Mouse (Mus musculus) cerebellum, adult 11-12 months (tissue): ENCODE results near the gene A930002H24Rik.
"Not testable (repeated sequence)": the region's sequence is repeated elsewhere in the genome, so short reads cannot be mapped to it uniquely, and the experiment has no call there.

Experiments used
- DNase-seq: peaks from one replicate; pipeline ENCODE4 v3.0.0; 2022

The A930002H24Rik gene

DNA sequence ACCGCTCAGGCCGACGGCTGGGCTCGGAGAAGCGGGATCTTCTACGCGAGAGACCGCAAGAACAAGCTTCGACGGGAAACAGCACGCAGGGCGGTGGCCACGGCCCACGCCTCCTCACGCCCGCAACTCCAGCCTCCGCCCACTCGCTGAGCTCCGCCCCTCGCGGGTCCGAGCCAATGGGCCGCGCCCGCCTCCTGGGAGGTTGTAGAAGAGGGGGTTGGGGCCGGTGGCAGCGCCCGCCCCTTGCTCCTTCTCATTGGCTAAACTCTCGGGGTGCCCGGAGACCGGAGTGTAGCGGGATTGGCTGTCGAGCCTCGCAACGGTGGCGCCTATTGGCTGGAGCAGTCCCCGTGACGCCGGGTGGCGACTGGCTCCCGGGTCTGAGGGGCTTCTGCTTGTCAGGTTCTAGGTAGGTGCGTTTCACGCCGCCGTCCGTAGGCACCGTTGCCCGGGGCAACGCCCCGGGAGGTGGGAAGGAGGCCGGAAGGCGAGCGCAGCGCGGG, at the start of gene A930002H24Rik:
Gene A930002H24Rik (minus strand): TSS at position 145 of the 503 bp plus-strand sequence.
- DNase-seq: peak; percentile 99

DNA sequence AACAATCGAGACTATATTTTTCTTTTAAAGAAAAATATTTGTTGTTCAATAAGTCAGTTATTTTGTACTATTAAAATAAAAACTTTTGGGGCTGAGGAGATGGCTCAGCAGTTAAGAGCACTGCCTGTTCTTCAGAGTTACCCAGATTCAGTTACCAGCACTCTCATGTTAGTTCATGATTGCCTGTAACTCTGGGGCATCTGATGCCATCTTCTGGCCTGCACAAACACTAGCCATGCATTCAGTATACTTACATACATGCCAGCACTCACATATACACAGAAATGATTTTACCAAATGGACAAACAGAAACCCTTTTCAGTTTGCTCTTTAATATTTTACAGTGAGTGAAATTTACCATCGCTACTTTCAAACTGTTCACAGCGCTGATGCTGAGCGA, 45.7 kb upstream of the A930002H24Rik start:
- no peak for DNase-seq

DNA sequence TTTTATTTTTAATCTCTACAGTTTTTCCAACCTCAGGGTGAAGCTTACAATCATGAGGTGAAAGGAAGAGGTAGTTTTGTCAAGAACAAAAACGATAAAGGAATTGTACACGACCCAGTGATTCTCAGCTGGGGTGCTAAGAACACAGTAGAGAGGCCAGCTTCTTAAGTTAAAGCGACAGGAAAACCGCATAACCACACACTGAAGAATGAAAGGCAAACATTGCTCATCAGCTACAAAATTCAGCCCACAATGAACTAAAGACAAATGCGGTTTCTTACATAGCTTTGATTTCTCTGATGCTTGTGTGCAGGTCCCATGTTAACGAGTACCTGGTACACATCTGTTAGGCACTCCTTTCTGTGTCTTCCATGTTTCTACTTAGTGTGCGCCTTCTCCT, 33.5 kb upstream of the A930002H24Rik start:
- DNase-seq: no peak

DNA sequence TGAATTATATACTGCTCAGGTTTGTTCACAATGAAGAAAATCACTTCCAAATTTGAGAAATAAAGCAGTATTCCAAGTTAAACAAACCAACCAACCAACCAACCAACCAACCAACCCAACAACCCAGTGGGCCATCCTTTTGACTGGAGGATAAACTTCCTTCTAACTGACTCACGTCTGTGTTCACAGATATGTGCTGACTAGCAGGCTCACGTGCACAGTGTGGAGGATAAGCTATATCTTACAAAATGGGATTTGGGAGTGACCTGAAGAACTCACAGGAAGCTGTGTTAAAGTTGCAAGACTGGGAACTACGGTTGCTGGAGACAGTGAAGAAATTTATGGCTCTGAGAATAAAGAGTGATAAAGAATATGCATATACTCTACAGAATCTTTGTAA, 32.2 kb upstream of the A930002H24Rik start:
- no peak for DNase-seq

DNA sequence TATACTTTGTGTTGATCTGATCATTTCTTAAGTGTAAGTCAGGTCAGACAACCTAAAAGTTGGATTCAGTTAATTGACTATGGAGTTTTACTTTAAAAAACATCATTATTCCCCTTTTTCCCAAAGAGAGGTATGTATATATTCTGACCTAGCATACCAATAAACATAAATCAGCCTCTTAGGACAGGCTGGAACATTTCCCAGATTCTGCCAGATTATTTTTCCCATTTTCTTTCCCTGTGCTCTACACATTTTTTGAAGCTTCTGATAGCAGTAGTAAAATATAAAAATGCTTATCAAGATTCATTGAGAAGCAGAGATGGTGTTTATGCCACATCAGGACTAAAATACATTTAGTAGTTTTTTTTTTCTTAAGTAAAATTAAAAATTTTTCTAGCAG, 27.0 kb upstream of the A930002H24Rik start:
- DNase-seq: no peak

DNA sequence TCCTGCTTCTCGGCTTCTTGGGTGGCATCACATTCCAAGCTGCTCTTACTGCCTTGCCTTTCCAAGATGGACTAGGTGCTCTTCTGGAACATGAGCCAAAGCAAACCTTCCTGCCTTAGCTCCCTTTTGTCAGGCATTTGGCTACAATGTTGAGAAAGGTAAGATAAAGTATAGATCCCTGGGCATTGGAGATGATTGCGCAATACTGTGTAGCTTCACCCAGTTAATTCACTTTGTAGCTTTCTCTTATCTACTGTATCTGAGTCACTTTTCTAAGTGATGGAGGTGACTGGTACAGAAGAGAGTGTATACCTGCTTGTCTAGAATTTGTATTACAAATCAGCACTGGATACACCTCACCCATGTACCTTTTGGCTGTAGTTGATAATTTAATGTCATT, 23.4 kb upstream of the A930002H24Rik start:
- no peak for DNase-seq

DNA sequence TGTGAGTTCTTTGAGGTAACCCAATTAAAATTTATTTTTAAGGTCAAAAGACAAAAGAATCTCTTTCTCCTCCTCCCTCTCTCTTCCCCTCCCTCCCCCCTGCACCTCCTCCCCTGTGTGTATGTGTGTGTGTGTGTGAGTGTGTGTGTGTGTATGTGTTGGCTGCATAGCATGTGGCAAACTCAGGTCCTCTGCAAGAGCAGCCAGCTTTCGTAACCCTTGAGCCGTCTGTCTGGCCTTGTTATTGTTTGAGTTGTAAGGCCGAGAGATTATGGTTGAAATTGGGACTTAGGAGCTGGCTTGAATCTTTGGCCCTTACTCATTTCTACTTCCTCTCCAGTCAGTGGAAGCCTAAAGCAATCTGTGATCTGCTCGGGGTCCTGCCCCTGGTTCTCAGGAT, 16.4 kb upstream of the A930002H24Rik start:
- DNase-seq: no peak

DNA sequence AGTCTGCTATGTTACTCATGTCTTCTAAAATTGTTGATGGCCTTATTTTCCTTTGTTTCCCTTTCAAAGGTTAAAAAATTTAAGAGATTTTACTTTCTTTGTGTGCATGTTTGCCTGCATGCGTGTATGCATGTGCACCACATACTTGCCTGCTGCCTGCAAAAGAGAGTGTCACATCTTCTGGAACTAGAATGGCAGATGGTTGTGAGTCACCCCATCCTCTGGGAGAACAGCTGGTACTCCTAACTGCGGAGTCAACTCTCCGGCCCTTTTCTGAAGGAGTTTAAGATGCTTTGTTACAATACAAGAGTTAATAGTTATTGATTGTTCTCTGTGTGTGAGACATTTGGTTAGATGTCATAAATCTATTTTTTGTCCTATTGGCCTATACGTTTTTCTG, 15.3 kb upstream of the A930002H24Rik start:
- no peak for DNase-seq

DNA sequence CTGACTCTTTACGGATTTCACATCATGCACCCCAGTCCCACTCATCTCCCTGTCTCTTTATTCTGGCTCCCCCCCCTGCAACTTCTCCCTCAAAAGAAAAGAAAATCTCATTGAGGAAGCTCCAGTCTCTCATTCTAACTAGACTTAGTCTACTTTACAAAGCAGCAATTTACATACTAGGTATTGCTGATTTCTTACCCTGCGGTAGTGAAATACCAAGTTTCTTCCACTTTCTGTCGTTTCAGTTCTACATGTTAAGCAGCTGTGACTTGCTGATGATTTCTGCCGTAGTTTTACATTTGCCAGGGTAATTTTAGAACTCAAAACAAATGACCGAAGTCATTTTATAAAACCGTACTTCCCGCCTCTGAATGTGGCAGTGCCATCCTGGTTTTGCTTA, 8.2 kb upstream of the A930002H24Rik start:
- DNase-seq: no peak

DNA sequence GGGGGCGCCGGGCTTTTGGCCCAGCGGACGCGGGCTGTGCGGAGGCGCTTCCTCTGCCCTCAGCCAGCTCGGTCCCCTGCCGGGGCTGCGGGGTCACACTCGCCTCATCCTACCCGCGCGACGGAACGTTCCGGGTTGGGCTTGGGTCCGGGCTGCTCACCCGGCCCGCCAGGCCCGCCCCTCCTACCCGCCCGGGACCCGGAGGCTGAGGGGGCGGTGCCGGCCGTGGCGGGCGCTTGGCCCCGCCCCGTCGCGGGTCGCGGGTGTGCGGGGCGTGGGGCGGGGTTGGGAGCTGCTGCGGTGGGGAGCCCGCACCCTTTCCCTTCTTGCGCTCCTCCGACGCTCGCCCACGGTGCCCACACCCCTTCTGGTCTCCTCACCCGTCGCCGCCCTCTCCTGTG, 580 bp upstream of the A930002H24Rik start:
- no peak for DNase-seq

DNA sequence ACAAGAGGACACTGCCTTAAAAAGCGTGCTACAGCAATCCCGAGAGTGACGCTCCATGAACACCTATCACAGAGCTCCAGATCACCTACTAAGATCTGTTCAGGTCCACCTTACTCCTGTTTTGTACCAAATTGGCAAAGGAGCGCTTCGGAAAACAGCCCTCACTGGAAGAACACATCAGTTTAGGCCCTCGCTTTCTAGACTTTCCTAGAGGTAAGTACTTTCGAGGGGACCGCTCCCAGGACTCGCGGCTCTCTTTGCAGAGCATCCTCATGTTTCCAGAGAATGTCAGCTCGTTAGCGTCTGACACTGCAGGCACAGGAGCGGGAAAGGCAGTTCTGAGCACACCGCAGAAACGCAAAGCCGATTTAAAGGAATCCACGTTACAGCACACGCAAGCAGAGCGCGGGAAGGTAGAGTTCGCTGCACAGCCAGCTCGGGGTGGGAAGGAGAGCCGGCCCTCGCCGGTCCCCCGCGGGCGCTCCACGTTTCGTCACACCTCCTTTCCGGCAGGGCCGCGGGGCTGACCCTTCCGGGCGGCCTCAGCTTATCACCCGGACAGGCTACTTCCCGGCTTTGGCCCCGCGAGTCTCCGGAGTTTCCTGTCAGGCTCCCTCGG, 470 bp downstream of the A930002H24Rik start, which contains the start of gene Fer:
Gene Fer (plus strand): TSS at position 51 of the 619 bp plus-strand sequence.
- no peak for DNase-seq

DNA sequence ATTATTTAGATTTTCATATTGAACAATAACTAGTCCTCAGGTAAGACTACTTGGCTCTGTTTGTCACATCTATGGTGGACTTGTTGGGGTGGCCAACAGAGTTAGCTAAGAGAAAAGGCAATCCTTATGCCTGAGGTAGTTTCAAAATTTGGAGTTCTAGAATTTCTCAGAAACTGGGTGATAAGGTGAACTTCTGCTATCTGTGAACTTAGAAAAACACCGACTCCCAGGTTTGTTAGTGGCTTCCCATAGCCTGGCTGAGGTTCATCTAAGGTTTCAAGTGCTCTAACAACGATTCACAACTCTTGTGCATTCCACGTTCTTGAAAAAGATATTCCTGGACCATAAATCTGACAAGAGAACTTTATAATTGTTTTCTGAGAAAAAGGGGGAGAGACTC, 1.2 kb downstream of the A930002H24Rik start:
- no peak for DNase-seq

DNA sequence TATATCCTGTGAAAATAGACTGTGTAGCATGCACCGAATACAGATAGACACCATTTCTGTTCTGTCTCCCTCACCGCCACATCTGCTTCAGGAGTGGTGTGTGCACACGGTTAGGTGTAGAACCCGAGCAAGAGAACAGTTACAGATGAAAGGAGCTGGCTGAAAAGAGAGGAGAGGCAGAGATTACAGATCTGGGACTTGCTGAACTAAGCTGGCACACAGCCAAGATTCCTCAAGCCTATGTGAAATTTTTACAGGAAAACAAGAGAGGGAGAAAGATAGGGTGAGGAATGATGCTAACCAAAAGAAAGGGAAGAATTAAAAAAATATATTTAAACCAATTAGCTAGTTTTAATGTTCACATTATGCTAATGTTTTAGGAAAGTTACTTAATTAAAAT, 2.6 kb downstream of the A930002H24Rik start:
- no peak for DNase-seq

DNA sequence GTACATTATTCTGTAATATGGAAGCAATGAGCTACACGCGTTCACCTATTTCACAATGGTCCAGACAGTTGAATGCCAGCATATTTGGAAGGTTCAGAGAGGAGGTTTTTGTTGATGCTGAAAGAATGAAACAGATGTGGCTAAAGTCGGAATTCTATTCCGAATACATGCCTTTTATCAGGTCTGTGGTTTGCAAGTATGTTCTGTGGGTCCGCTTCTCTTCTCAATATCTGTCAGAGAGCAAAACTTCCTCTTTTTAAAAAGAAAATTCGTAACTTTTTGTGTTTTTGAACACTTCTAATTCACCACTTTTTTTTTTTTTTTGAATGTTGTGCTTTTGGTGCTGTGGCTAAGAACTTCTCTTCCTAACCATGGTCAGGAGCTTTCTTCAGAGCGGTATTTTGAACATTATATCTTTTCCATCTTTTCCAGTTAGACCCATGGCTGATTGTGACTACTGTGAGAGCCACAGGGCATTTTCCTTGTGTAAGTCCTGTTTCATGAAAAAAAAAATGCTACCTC, 6.5 kb downstream of the A930002H24Rik start:
- DNase-seq: no peak

DNA sequence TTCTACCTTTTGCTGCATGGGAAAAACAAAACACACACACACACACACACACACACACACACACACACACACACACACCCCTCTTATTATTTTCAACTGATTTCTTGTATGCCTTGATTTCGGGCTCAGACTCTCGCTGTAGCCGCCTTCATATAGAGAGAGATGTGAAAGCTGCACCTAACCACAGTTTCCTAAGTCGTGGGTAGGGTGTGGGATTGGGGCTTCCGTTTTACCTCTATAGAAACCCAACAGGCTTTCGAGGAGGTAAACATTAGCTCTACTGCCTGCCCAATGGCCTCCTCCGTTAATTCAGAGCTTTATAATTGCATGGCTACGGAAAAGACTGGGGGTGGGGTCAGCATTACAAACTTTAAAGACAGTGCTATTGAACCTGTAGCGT, 13.6 kb downstream of the A930002H24Rik start:
- DNase-seq: no peak

DNA sequence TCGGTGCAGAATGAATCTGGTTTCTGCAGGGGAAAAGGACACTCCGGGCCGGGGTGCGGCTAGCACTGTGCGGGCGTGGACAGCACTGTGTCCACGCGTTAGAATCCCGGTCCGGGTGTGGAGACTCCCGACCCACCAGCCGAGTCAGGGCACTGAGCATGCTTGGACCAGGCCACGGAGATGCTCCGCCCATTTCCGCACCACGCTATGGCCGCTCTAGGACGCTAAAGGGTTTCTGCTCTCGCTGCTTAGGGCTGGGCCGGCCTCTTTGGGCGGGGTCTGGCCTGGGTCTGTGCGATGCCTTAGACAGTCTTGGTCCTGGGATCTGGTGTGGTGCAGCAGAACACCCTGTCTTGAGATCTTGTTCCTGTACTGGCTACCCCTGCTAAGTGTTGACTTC, 14.0 kb downstream of the A930002H24Rik start:
- peak; percentile 88 for DNase-seq

DNA sequence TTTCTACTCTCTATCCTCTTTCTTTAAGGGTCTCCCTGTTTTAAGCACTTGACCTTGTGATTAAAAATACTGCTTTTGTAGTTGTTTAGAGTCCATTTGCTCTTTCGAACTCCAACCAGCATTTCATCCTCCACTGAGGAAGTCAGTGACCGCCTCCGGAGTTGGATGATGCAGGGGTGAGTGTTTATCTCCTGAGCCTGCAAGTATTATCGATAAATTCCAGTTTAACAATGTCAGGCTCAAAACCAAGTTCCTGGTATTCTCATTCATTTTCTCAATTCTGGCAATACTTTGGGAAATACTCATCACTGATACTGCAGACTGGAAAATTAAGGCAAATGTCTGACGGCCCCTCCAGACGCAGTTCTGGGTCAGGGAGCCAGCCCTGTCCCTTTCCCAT, 14.4 kb downstream of the A930002H24Rik start:
- DNase-seq: no peak

DNA sequence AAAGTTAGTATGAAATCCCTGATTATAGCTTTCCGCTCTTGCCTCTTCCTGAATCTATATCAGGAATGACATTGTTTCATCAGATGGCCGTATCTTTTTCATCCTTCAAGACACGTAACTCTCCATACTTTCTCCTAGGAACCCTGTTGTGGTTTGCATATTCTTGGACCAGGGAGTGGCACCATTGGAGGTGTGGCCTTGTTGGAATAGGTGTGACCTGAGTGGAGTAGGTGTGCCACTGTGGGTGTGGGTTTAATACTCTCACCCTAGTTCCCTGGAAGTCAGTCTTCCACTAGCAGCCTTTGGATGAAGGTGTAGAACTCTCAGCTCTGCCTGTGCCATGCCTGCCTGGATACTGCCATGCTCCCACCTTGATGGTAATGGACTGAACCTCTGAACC, 17.8 kb downstream of the A930002H24Rik start:
- not testable (repeated sequence) for DNase-seq

DNA sequence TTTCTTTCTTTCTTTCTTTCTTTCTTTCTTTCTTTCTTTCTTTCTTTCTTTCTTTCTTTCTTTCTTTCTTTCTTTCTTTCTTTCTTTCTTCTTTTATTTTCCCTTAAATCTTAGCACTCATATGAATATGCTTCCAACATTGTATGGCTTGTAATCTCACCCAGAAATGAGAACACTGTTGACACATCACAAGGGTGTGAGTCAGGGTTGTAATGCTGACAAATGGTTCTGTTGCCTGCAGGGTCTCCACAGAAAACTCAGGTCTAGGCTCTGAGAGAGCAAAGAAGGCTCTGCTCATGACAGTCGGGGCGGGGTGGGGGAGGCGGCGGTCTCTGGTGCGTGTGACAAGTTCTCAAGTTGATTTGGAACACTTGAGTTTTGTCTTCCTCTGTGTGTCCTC, 18.7 kb downstream of the A930002H24Rik start:
- no peak for DNase-seq

DNA sequence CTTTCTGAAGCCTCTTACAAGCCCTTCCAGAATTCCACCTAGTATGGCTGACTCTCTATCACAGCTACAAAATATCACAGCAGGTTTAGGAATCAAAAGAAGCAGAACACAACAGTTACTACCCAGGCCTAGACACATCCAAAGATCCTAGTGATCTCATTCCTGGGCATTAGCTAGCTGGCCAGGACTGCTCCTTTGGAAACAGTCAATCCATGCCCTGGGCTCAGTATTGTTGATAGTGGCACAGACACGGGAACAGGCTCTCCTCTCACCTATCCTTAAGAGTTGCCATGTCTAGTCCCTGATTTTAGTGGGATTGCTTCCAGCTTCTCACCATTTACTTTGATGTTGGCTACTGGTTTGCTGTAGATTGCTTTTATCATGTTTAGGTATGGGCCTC, 21.4 kb downstream of the A930002H24Rik start:
- DNase-seq: no peak

DNA sequence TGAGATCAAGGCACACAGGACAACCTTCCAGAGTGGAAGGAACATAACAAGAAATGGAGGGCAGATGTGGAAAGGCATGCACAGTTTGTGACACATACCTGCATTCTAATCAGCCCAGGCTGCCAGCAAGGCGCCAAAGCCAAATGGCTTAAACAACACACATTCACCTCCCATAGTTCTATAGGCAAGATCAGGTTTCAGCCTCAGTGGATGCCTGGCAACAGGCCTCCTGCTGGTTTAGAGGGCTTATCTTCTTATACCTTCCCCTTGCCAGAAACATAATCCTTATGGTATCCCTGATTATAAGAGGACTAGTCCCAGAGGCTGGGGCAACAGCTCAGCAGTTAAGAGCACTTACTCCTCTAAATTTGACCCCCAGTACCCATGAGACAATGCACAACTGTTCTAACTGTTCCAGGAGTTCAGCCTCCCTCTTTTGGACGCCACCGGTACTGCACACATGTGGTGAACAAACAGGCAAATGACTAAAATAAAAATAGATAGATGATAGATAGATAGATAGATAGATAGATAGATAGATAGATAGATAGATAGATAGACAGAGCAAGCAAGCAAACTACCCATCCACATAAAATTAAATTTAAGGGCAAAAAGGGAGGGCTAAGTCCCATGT, 23.8 kb downstream of the A930002H24Rik start:
- DNase-seq: no peak

DNA sequence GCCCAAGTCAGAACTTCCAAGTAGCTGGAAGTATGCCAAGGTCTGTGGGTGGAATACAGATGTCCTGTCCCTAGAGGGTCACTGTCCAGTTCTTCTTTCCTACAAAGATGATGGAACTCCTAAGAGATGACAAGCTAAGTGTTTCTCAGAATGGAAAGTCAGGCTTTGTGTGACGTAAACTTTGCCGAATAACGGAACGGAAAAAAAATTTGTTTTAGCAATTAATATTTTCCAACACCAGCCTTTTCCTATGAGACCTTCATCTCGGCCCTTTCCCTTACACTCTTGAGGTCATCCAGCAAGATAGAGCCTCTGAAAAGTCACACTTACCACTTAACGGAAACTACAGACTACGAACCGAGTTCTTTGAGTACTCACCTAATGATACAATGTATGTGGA, 25.4 kb downstream of the A930002H24Rik start:
- DNase-seq: no peak

DNA sequence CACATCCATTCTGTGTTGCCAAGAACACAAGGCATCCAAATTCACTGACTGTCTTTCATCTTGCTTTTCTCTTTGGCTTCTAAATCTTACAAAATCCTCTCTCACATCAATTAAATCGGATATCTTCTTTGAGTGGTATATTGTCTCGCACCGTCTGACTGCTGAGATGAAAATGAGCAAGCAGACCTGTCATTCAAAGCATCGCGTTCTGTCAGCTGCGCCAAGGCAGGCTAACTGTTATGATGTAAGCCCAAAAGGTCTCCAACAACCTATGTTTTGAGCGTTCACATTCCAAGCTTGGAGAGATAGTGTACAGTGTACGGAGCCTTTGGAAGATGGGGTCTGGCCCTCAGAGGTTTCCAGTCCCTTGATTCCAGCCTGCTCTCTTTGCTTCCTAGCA, 26.9 kb downstream of the A930002H24Rik start:
- no peak for DNase-seq

DNA sequence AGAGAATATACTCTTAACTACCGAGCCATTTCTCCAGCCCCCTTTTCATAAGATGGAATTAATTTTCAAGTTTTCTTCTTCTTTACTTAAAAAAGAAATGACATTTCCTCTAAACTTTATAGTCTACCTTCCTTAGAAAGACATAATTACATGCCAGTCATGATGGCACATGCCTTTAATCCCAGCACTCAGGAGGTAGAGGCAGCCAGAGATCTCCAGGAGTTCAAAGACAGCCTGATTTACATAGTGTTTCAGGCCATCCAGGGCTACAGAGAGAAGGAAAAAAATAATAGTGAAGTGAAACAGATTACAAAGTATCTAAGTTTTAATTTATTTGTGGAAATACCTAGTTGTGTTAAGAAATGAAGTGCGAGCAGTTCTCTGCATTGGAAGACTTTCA, 27.4 kb downstream of the A930002H24Rik start:
- DNase-seq: no peak

DNA sequence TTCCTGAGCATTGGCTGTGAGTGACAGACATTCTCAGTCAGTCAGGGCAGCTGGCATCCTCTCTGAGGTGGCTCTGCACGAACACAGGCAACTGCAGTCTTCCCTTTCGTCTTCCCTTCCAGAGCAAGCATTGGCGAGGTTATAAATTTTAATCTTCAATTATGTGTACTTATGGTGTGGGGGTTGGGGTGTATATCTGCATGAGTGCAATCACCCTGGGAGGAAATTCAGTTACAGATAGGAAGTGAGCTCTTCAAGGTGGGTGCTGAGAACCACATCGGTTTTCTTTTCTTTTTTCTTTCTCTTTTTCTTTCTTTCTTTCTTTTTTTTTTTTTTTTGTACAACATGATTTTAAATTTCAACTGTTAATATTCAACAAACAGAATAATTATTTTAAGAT, 32.0 kb downstream of the A930002H24Rik start:
- no peak for DNase-seq
